Mouse (Mus musculus): ENCODE results near the gene Osbpl8. TPM values are rescaled to one million over a fixed set of nuclear protein-coding genes. Genes with fewer than 3 reads are reported as not detected.

The Osbpl8 gene
- polyA plus RNA-seq, 1 experiment from 2014 or later: 7.7 TPM

DNA sequence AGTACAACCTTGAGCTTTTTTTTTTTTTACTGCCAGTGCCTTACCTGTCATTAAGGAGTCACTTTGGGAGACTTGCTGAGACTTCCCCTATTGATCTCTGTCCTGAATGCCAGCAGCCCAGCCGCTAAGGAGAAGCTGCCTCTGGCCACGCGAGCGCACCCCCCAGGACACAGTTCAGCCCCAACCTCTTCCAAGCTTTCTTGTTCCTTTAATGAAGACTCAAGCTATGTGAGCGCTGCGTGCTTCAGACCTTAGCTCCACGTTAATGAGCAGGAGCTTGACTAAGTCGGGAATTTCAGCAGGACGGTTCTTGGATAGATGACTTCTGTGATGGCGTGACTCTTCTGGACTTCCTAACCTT, 171.8 kb downstream of the Osbpl8 start:
- H3K36me3 ChIP-seq: no peaks in the 10 kb centered on the region
- WGBS: 16% methylated on average over 10 of the region's 10 CpGs
- H3K27me3 ChIP-seq (replicated peaks): no peaks in the 10 kb centered on the region
- no peaks in the 10 kb centered on the region for H3K4me1 ChIP-seq
- H3K4me2 ChIP-seq: peak overlapping the region; percentile 49
- H3K9me3 ChIP-seq: no peaks in the 10 kb centered on the region
- H3K27ac ChIP-seq: no peak overlapping the region
- no peak overlapping the region for H3K9ac ChIP-seq
- no peak for ATAC-seq (ENCODE audit: insufficient read depth, low FRiP score, low read depth)
- peak overlapping the region; percentile 6; the same call in 1 of the 2 replicates for H3K4me3 ChIP-seq (replicated peaks)

DNA sequence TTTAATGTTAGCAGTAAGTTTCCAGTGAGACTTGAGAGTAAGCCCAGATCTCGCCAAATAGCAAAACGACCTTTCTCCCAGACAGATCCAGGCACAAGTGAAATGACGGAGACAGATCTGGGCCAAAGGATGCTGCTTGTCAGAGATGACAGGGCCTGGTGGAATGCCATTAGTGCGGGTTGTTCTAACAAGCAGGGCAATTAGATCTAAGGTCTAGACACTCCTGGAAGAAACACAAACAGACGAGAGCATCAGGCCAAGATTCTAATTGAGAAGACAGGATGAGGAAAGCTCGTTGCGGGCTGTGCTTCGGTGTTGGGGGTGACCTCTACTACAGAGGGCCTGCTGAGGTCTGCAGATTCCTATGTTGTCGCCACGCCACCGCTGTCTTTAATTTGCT, 174.7 kb downstream of the Osbpl8 start:
- no peaks in the 10 kb centered on the region for H3K27me3 ChIP-seq (replicated peaks)
- H3K4me1 ChIP-seq: no peaks in the 10 kb centered on the region
- no peak overlapping the region for H3K4me3 ChIP-seq (replicated peaks)
- no peak overlapping the region for H3K4me2 ChIP-seq
- no peaks in the 10 kb centered on the region for H3K36me3 ChIP-seq
- no peak overlapping the region for H3K9ac ChIP-seq
- no peak overlapping the region for H3K27ac ChIP-seq
- H3K9me3 ChIP-seq: no peaks in the 10 kb centered on the region
- WGBS: 62% methylated on average over 11 of the region's 11 CpGs
- ATAC-seq (ENCODE audit: insufficient read depth, low FRiP score, low read depth): no peak

GRCm38 (mm10) chr10:111341761-111342160, 177.2 kb downstream of the Osbpl8 start:
- Histone ChIP-seq H3K9me3 (no peaks in the 10 kb centered on the region), H3K36me3 (no peaks in the 10 kb centered on the region), H3K9ac (no peak overlapping the region), H3K4me3 (replicated peaks) (no peak overlapping the region), H3K4me2 (no peak overlapping the region), H3K27ac (no peak overlapping the region), H3K4me1 (no peaks in the 10 kb centered on the region), H3K27me3 (replicated peaks) (no peaks in the 10 kb centered on the region)
- no peak for ATAC-seq (ENCODE audit: insufficient read depth, low FRiP score, low read depth)
- WGBS: 76% methylated on average over 7 of the region's 7 CpGs

DNA sequence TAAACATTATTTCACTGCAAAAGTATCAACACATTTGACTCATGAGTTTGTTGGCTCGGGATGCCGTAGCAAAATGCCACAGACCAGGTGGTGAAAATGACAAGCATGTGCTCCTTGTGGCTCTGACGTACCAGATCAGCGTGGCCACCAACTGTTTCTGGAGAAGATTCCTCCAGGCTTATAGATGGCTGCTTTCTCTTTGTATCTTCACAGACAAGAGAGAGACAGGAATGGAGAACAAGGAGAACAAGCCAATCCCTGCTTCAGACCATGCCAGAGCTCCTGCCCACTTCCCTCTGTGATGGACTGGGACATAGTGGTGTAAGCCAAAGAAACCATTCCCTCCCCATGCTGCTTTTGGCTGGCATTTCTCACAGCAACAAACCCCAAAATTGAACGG, 179.0 kb downstream of the Osbpl8 start:
- no peaks in the 10 kb centered on the region for H3K4me1 ChIP-seq
- H3K9me3 ChIP-seq: no peaks in the 10 kb centered on the region
- no peak overlapping the region for H3K4me2 ChIP-seq
- WGBS: 75% methylated on average over 5 of the region's 5 CpGs
- H3K27ac ChIP-seq: no peak overlapping the region
- no peak overlapping the region for H3K4me3 ChIP-seq (replicated peaks)
- no peak overlapping the region for H3K9ac ChIP-seq
- H3K27me3 ChIP-seq (replicated peaks): no peaks in the 10 kb centered on the region
- H3K36me3 ChIP-seq: no peaks in the 10 kb centered on the region
- no peak for ATAC-seq (ENCODE audit: insufficient read depth, low FRiP score, low read depth)

Other genes starting within 250 kb of the Osbpl8 start
- 224 and 252 TPM in 2 replicates for gene Csrp2, start 245.0 kb upstream of the Osbpl8 start, polyA plus RNA-seq (2015; fragmentation: Nextera tagmentation; extraction: Ambion mirVana)
- 17.5 and 17.6 TPM in 2 replicates for gene Zdhhc17, start 154.6 kb upstream of the Osbpl8 start, polyA plus RNA-seq (2015; fragmentation: Nextera tagmentation; extraction: Ambion mirVana)
- 4.5 TPM in 2 replicates for gene Bbs10, start 133.9 kb downstream of the Osbpl8 start, polyA plus RNA-seq (2015; fragmentation: Nextera tagmentation; extraction: Ambion mirVana)